Mouse (Mus musculus) liver, postnatal 0 days (tissue): Measurements from ENCODE around the gene Rbms1.

Experiments
- CTCF ChIP-seq: sonication (generic); IDR thresholded peaks from 2 replicates; pipeline ENCODE4 v1.5.1; 2016; ENCODE audit warnings: antibody characterized with exemption, low read depth
- EP300 ChIP-seq: IDR thresholded peaks from 2 replicates; pipeline ENCODE4 v1.6.1; 2016; ENCODE audit warnings: antibody characterized with exemption, low read depth, mild to moderate bottlenecking

DNA sequence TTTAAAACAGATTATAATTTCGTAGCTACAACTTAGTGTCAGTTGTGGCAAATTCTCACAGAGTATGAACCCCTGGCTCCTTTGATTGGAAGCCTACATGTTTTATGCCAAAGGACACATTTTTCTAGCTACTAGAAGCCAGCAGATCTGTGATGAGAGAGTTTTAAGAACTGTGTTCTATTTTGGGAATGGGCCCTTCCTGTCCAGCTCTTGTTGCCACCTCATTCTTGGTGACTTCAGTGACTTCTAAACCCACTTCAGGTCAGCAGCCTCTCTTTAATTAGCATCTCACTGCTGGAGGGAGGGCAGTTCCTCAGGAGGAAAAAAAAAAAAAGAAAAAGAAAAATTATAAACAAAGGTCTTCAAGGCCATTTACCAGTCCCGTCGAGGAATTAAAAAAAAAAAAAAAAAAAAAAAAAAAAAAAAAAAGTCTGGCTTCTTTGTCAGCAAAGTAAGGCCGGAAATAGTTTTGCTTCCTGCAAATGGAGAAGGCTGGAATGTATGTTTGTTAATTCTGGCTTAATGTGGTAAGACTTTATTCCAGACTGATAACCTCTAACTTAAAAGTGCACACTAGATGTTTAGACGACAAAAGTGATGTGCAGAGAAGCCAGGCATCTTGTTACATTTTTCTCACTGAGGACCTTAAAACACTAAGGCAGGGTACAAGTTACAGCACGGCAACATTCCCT is 60.4 kb downstream of the Rbms1 start:
- TF ChIP-seq CTCF (no peak), EP300 (no peak)
